Mouse (Mus musculus): ENCODE measurements around the gene Cxcr4. TPM values are rescaled to one million over a fixed set of nuclear protein-coding genes. Genes with fewer than 3 reads are reported as not detected.
"Not testable (repeated sequence)": the region's sequence is repeated elsewhere in the genome, so short reads cannot be mapped to it uniquely, and the experiment has no call there.

Cxcr4 gene
- total RNA-seq, 2 experiments from 2014 or later = 1.1 to 1.9 TPM

GRCm38 (mm10) chr1:128592961-128593501 lies 938 bp upstream of the Cxcr4 start:
- H3K4me3 ChIP-seq = peak overlapping the region; percentile 86
- DNase-seq = peak; percentile 45
- intact Hi-C loops (cut with DNase I) = loop anchor here (2.0 to 10.0 kb wide), 2 partner anchors 218 to 230 kb away; no protein-coding TSS in a partner anchor
- H3K27ac ChIP-seq = peak overlapping the region; percentile 74
- TF ChIP-seq CTCF (IDR thresholded peaks at IDR 0.05) = no peak

- peak; percentile 31 for DNase-seq
- no peak for TF ChIP-seq CTCF (IDR thresholded peaks at IDR 0.05)
- H3K27ac ChIP-seq = peak overlapping the region; percentile 74
- intact Hi-C loops (cut with DNase I) = loop anchor here (2.0 to 10.0 kb wide), 2 partner anchors 217 to 231 kb away; no protein-coding TSS in a partner anchor
- H3K4me3 ChIP-seq = peak overlapping the region; percentile 86
Measured at GRCm38 (mm10) chr1:128591721-128592210, 327 bp downstream of the Cxcr4 start.

GRCm38 (mm10) chr1:128590816-128591720 lies 1.0 kb downstream of the Cxcr4 start:
- intact Hi-C loops (cut with DNase I) = loop anchor here (10.0 kb wide), 1 partner anchor 216 kb away; no protein-coding TSS in a partner anchor
- peak; percentile 46 for DNase-seq
- Histone ChIP-seq H3K27ac (peak overlapping the region; percentile 74), H3K4me3 (peak overlapping the region; percentile 86)
- TF ChIP-seq CTCF (IDR thresholded peaks at IDR 0.05) = no peak

GRCm38 (mm10) chr1:128590011-128590410 lies 2.1 kb downstream of the Cxcr4 start:
- H3K4me3 ChIP-seq = peak overlapping the region; percentile 86
- no peak overlapping the region for H3K27ac ChIP-seq
- intact Hi-C loops (cut with DNase I) = loop anchor here (10.0 kb wide), 1 partner anchor 215 kb away; no protein-coding TSS in a partner anchor
- no peak for DNase-seq
- TF ChIP-seq CTCF (IDR thresholded peaks at IDR 0.05) = no peak

- DNase-seq = no peak
- TF ChIP-seq CTCF (IDR thresholded peaks at IDR 0.05) = no peak
- Histone ChIP-seq H3K27ac (no peak overlapping the region), H3K4me3 (peak overlapping the region; percentile 86)
- intact Hi-C loops (cut with DNase I) = no loop called here
Measured at GRCm38 (mm10) chr1:128589488-128589887, 2.6 kb downstream of the Cxcr4 start.

GRCm38 (mm10) chr1:128588337-128588736 lies 3.8 kb downstream of the Cxcr4 start:
- no peak for TF ChIP-seq CTCF (IDR thresholded peaks at IDR 0.05)
- intact Hi-C loops (cut with DNase I) = no loop called here
- no peak overlapping the region for H3K27ac ChIP-seq
- no peak overlapping the region for H3K4me3 ChIP-seq
- no peak for DNase-seq

- no peak for DNase-seq
- no peak overlapping the region for H3K27ac ChIP-seq
- TF ChIP-seq CTCF (IDR thresholded peaks at IDR 0.05) = no peak
- intact Hi-C loops (cut with DNase I) = no loop called here
- no peak overlapping the region for H3K4me3 ChIP-seq
Measured at GRCm38 (mm10) chr1:128586928-128587780, 4.9 kb downstream of the Cxcr4 start.

- intact Hi-C loops (cut with DNase I) = no loop called here
Measured at GRCm38 (mm10) chr1:128586162-128586927, 5.7 kb downstream of the Cxcr4 start.

GRCm38 (mm10) chr1:128585396-128586161 lies 6.5 kb downstream of the Cxcr4 start:
- Histone ChIP-seq H3K27ac (no peak overlapping the region), H3K4me3 (no peak overlapping the region)
- no peak for DNase-seq
- TF ChIP-seq CTCF (IDR thresholded peaks at IDR 0.05) = no peak
- intact Hi-C loops (cut with DNase I) = no loop called here

More at GRCm38 (mm10) chr1:128586162-128586927, 5.7 kb downstream of the Cxcr4 start:
- H3K4me3 ChIP-seq = no peak overlapping the region
- no peak overlapping the region for H3K27ac ChIP-seq
- no peak for TF ChIP-seq CTCF (IDR thresholded peaks at IDR 0.05)
- DNase-seq = no peak

GRCm38 (mm10) chr1:128584716-128585115 lies 7.4 kb downstream of the Cxcr4 start:
- DNase-seq; intact Hi-C loops (cut with DNase I); H3K27ac ChIP-seq; H3K4me3 ChIP-seq: not testable (repeated sequence)
